Mouse (Mus musculus) small intestine, adult 2 months (tissue): ENCODE measurements around the gene Cdk4.

ENCODE experiments used
- CTCF ChIP-seq: fragments of 200-500 bp; IDR thresholded peaks from 2 replicates; pipeline ENCODE4 v1.5.1; 2012; ENCODE audit warnings: low read depth, mild to moderate bottlenecking, control low read depth, inconsistent platforms, low read length, moderate library complexity, mixed read lengths; ENCODE audit not compliant: insufficient replicate concordance, insufficient read length; ENCODE audit errors: extremely low read depth
- POLR2A ChIP-seq: fragments of 200-500 bp; IDR thresholded peaks from 2 replicates; pipeline ENCODE4 v1.6.1; 2012; ENCODE audit warnings: low read depth, mild to moderate bottlenecking, control low read depth, inconsistent platforms, low read length, moderate library complexity

DNA sequence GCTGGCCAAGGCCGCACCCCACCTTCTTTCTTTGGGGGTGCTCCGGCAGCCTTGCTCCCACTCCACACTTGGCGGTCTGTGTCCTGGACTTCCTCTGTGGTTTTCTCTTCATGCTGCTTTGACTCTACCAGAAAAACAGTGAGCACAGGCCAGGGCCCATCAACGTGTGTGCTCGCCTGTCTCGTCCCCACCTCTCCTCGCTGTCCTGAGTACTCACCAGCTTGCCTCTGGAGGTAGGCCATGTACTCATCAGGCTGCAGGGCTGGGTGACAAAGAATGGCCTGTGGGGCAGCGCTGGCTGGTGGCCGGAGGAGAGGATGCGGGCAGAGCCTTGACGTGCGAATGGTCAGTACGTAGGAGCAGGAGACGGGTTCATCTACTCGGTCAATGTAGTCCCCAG lies 36.5 kb downstream of the Cdk4 start:
- TF ChIP-seq CTCF (no peak), POLR2A (no peak)
